Mouse (Mus musculus) stomach, embryonic 16.5 days (tissue): ENCODE results near the gene Clpb. TPM values are rescaled to one million over a fixed set of nuclear protein-coding genes. Genes with fewer than 3 reads are reported as not detected.
A peak's percentile ranks its signal among the peaks of the same experiment; 100 is the strongest.

Source experiments
- ATAC-seq: fragments of 200-750 bp; cut with Nextera tagmentation; 2 replicates; pipeline ENCODE4 v1.8.0; 2017; ENCODE audit warnings: moderate number of reproducible peaks, moderate TSS enrichment; ENCODE audit not compliant: insufficient read depth, low FRiP score
- H3K27ac ChIP-seq: fragments of 300-500 bp; sonication (generic); 2 replicates; pipeline ENCODE4 v1.5.1; 2014; ENCODE audit warnings: low read length
- H3K27me3 ChIP-seq: fragments of 300-500 bp; sonication (generic); 2 replicates; pipeline ENCODE4 v1.6.1; 2014; ENCODE audit warnings: low read length, control low read depth, mixed read lengths; ENCODE audit not compliant: control insufficient read depth, insufficient read depth
- H3K36me3 ChIP-seq: fragments of 300-500 bp; sonication (generic); 2 replicates; pipeline ENCODE4 v1.6.1; 2014; ENCODE audit warnings: low read length; ENCODE audit not compliant: control insufficient read depth, insufficient read depth
- H3K4me1 ChIP-seq: fragments of 300-500 bp; sonication (generic); 2 replicates; pipeline ENCODE4 v1.6.1; 2014; ENCODE audit warnings: low read length, control low read depth, mixed read lengths; ENCODE audit not compliant: control insufficient read depth, insufficient read depth
- H3K4me2 ChIP-seq: fragments of 300-500 bp; sonication (generic); 2 replicates; pipeline ENCODE4 v1.6.1; 2014; ENCODE audit warnings: low read depth, low read length, mixed read lengths
- H3K4me3 ChIP-seq: fragments of 300-500 bp; sonication (generic); replicated peaks from 2 replicates; pipeline ENCODE4 v1.5.1; 2014; ENCODE audit warnings: mild to moderate bottlenecking, low read length
- H3K9ac ChIP-seq: fragments of 300-500 bp; sonication (generic); 2 replicates; pipeline ENCODE4 v1.6.1; 2014; ENCODE audit warnings: low read length
- H3K9me3 ChIP-seq: fragments of 300-500 bp; sonication (generic); replicated peaks from 2 replicates; pipeline ENCODE4 v1.6.1; 2016; ENCODE audit warnings: low read length, control low read depth; ENCODE audit not compliant: control insufficient read depth
- WGBS: fragments of 180-500 bp; shearing (Covaris S2); extraction: QIAGEN DNeasy Blood & Tissue Kit; methylation state at CpG from one replicate; pipeline ENCODE4 v1.1.7; 2014; 5-methylcytosine and 5-hydroxymethylcytosine counted together
- polyA plus RNA-seq: library from polyadenylated mRNA; unstranded; fragments of >200 nt; fragmentation: Nextera tagmentation; extraction: Ambion mirVana; gene quantifications from 2 replicates; pipeline ENCODE4 v1.2.1, GENCODE M21; 2015

Gene Clpb
- polyA plus RNA-seq, 1 experiment from 2014 or later, result 55.9 TPM

GRCm38 (mm10) chr7:101753492-101753891 is 90.1 kb downstream of the Clpb start:
- Histone ChIP-seq H3K9ac (no peak overlapping the region), H3K4me1 (no peaks in the 10 kb centered on the region), H3K4me3 (no peak overlapping the region), H3K27me3 (no peaks in the 10 kb centered on the region), H3K4me2 (no peak overlapping the region), H3K9me3 (no peaks in the 10 kb centered on the region), H3K27ac (no peak overlapping the region), H3K36me3 (no peaks in the 10 kb centered on the region)
- WGBS, result 91% methylated on average over 5 of the region's 5 CpGs
- no peak for ATAC-seq

GRCm38 (mm10) chr7:101754416-101754815 is 91.0 kb downstream of the Clpb start:
- Histone ChIP-seq H3K27ac (no peak overlapping the region), H3K27me3 (no peaks in the 10 kb centered on the region), H3K36me3 (no peaks in the 10 kb centered on the region), H3K9ac (no peak overlapping the region), H3K9me3 (no peaks in the 10 kb centered on the region), H3K4me3 (no peak overlapping the region), H3K4me1 (no peaks in the 10 kb centered on the region), H3K4me2 (no peak overlapping the region)
- 82% methylated on average over 2 of the region's 2 CpGs for WGBS
- no peak for ATAC-seq

- H3K27ac ChIP-seq, result no peak overlapping the region
- no peak for ATAC-seq
Observed at GRCm38 (mm10) chr7:101755301-101755700, 91.9 kb downstream of the Clpb start.

GRCm38 (mm10) chr7:101761899-101762780 is 98.7 kb downstream of the Clpb start:
- Histone ChIP-seq H3K4me2 (no peak overlapping the region), H3K9ac (no peak overlapping the region), H3K4me1 (no peaks in the 10 kb centered on the region), H3K9me3 (no peaks in the 10 kb centered on the region), H3K27ac (no peak overlapping the region), H3K36me3 (no peaks in the 10 kb centered on the region), H3K4me3 (no peak overlapping the region), H3K27me3 (no peaks in the 10 kb centered on the region)
- 88% methylated on average over 11 of the region's 11 CpGs for WGBS
- ATAC-seq, result no peak

More at GRCm38 (mm10) chr7:101755301-101755700, 91.9 kb downstream of the Clpb start:
- H3K9ac ChIP-seq, result no peak overlapping the region
- H3K4me2 ChIP-seq, result no peak overlapping the region
- no peaks in the 10 kb centered on the region for H3K27me3 ChIP-seq
- H3K4me1 ChIP-seq, result no peaks in the 10 kb centered on the region
- H3K9me3 ChIP-seq, result no peaks in the 10 kb centered on the region
- WGBS, result 96% methylated on average over 6 of the region's 6 CpGs
- H3K4me3 ChIP-seq, result no peak overlapping the region
- no peaks in the 10 kb centered on the region for H3K36me3 ChIP-seq

GRCm38 (mm10) chr7:101767335-101767907 is 104.0 kb downstream of the Clpb start:
- no peaks in the 10 kb centered on the region for H3K27me3 ChIP-seq

GRCm38 (mm10) chr7:101770051-101770450 is 106.6 kb downstream of the Clpb start:
- WGBS, result 71% methylated on average over 7 of the region's 7 CpGs
- ATAC-seq, result no peak
- Histone ChIP-seq H3K4me3 (no peak overlapping the region), H3K36me3 (no peaks in the 10 kb centered on the region), H3K9ac (no peak overlapping the region), H3K27me3 (no peaks in the 10 kb centered on the region), H3K4me1 (no peaks in the 10 kb centered on the region), H3K27ac (no peak overlapping the region), H3K9me3 (no peaks in the 10 kb centered on the region), H3K4me2 (no peak overlapping the region)

More at GRCm38 (mm10) chr7:101767335-101767907, 104.0 kb downstream of the Clpb start:
- H3K4me3 ChIP-seq, result no peak overlapping the region
- peak overlapping the region; percentile 43 for H3K27ac ChIP-seq
- H3K4me2 ChIP-seq, result no peak overlapping the region
- no peak overlapping the region for H3K9ac ChIP-seq
- H3K4me1 ChIP-seq, result no peaks in the 10 kb centered on the region
- no peaks in the 10 kb centered on the region for H3K9me3 ChIP-seq
- WGBS, result 64% methylated on average over 5 of the region's 5 CpGs
- peak; percentile 71; the same call in 1 of the 2 replicates for ATAC-seq
- H3K36me3 ChIP-seq, result no peaks in the 10 kb centered on the region

- 45% methylated on average over 1 of the region's 1 CpGs for WGBS
- Histone ChIP-seq H3K9me3 (no peaks in the 10 kb centered on the region), H3K9ac (no peak overlapping the region), H3K4me3 (no peak overlapping the region), H3K36me3 (no peaks in the 10 kb centered on the region), H3K27ac (no peak overlapping the region), H3K4me1 (no peaks in the 10 kb centered on the region), H3K4me2 (no peak overlapping the region), H3K27me3 (no peaks in the 10 kb centered on the region)
- ATAC-seq, result no peak
Observed at GRCm38 (mm10) chr7:101771604-101772003, 108.2 kb downstream of the Clpb start.

GRCm38 (mm10) chr7:101772687-101773086 is 109.3 kb downstream of the Clpb start:
- Histone ChIP-seq H3K27me3 (no peaks in the 10 kb centered on the region), H3K4me3 (no peak overlapping the region), H3K36me3 (no peaks in the 10 kb centered on the region), H3K9me3 (no peaks in the 10 kb centered on the region), H3K9ac (no peak overlapping the region), H3K4me1 (no peaks in the 10 kb centered on the region), H3K27ac (no peak overlapping the region), H3K4me2 (no peak overlapping the region)
- ATAC-seq, result no peak
- WGBS, result 56% methylated on average over 8 of the region's 8 CpGs

GRCm38 (mm10) chr7:101777053-101777452 is 113.6 kb downstream of the Clpb start:
- no peak overlapping the region for H3K9ac ChIP-seq
- no peak overlapping the region for H3K27ac ChIP-seq
- no peak overlapping the region for H3K4me3 ChIP-seq
- no peaks in the 10 kb centered on the region for H3K9me3 ChIP-seq
- H3K4me1 ChIP-seq, result no peaks in the 10 kb centered on the region
- no peaks in the 10 kb centered on the region for H3K27me3 ChIP-seq
- WGBS, result 88% methylated on average over 1 of the region's 1 CpGs
- H3K36me3 ChIP-seq, result no peaks in the 10 kb centered on the region
- ATAC-seq, result no peak
- H3K4me2 ChIP-seq, result no peak overlapping the region
